Mouse (Mus musculus) gonadal fat pad, adult 2 months (tissue): Measurements from ENCODE around the gene Slc35d3. TPM values are rescaled to one million over a fixed set of nuclear protein-coding genes. Genes with fewer than 3 reads are reported as not detected.

Experiments
- DNase-seq: peaks from one replicate; pipeline ENCODE4 v3.0.0-alpha.2; 2012; ENCODE audit warnings: low read depth
- polyA plus RNA-seq: library from polyadenylated mRNA; depleted of rRNA; stranded (reverse); fragments of >200 nt; gene quantifications from 2 replicates; pipeline ENCODE4 v1.2.3, GENCODE M21; 2012; rRNA removed

Slc35d3 gene
- polyA plus RNA-seq, 1 experiment = not detected

DNA sequence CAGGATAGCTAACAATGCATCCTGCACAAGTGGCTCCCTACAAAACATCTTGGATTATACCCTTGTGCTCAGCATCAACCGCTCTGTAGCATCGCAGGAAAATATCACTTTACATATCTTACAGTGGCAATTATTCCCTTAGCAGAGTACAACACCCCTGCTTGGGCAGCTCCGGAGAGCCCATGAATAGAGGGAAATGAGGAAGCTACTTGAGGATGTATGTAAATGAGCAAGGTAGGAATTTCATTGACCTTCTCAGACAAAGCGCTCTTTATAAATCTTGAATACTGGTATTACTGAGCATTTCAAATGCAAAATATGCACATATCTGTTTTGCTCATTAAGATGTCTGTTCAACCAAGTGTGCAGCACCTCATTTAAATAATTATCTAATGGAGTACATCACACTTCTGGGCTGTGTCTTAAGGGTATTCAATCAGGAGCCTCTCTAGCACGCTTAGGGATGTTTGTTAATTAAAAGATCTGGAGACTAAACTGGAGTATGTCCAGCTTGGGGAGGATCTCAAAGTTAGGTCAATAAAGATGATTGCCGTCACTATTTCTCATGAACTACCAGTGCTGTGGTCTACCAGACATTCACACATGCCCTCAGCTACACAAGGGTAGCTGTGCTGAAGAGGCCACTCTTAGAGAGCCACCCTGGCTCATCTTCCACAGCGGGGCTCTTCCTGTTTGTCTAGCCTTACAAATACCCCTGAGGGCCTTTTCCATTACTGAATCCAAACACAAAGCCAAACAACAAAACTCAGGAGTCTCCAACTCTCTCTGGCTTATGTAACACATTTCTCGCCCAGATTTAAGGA lies 15.2 kb downstream of the Slc35d3 start:
- DNase-seq = no peak

DNA sequence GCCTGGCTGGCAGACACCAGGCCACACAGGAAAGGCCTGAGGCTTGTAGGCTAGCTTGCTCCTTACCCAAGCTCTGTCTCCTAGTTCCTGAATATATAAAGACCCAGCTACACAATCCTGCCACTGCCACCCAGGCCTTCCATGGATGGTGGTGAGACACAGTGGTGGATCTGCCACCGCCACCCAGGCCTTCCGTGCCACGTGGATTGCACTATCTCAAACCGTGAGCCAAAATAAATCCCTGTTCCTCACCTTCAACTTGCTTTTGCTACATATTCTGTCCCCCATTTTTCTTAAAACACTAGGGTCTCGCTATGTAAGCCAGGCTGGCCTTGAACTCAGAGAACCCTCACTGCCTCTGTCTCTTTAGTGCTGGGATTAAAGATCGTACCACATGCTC lies 17.0 kb downstream of the Slc35d3 start:
- no peak for DNase-seq

DNA sequence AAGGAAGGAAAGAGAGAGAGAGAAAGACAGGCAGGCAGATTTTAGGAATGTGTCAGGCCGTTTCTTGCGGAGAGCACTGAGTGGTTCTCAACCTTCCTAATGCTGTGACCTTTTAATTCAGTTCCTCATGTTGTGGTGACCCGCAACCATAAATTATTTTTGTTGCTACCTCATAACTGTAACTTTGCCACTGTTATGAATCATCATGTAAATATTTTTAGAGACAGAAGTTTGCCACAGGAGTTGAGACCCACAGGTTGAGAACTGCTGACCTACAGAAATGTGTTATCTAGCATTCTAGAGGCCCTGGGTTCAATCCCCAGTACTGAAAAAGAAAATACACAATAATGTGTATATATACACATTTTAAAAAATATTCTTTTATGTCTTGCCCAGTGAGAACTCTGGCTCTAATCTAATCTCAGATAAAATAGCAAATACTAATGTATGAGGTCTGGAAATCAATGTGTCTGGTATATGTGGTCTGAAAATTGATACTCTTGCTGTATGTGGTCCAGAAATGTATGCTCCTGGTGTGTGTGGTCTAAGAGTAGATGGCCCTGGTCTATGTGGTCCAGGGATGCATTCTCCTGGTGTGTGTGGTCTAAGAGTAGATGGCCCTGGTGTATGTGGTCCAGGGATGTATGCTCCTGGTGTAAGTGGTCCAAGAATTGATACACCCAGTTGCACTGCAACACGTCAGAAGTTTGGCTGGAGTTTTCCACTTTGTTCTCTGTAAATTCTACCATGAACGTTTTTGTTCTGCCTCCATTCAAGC lies 20.0 kb downstream of the Slc35d3 start:
- no peak for DNase-seq

DNA sequence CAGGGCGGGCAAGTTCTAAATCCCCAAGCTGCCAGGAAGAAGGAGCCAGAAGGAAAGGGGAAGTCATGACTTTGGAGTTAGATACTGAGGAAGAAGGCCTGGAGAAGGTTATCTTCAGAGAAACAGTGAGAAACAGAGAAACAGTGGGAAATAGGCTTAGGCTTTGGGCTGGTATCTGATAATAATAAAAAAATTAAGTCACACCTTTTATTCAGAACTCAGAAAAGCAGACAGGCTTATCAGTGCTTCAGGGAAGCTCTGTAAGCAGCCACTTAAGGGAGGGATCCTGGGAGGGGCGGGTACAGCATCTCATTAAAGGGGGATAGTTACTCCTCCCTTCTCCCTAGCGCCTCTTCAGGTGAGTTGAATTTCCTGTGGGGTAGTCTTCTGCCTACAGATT lies 30.3 kb downstream of the Slc35d3 start:
- DNase-seq = no peak

DNA sequence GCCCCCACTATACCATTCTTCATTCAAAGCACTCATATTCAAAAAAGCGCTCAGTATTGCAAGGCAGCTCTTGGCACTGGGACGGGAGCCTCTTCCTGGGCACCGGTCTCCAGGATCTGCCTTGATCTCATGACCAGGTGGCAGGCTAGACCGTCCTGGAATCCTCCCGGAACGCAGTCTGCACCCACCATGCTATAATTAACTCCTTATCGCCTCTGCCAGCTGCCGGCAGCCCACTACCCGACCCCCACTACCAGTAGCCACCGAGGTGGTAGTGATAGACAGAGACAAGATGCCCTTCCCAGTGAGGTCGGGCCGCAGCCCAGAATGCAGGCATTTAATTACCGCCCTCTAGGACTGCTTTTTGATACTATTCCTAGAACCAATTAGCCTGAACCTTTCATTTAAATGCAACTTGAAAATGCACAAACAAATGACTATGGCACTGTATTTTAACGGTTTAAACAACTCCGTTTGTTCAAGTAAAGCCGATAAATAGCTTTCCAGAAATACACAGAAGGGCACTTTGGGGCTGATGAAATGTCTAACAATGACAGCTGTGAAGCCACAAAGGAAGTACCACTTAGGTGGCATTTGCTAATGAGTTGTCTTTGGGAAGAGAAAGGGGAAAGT lies 32.4 kb downstream of the Slc35d3 start:
- no peak for DNase-seq

DNA sequence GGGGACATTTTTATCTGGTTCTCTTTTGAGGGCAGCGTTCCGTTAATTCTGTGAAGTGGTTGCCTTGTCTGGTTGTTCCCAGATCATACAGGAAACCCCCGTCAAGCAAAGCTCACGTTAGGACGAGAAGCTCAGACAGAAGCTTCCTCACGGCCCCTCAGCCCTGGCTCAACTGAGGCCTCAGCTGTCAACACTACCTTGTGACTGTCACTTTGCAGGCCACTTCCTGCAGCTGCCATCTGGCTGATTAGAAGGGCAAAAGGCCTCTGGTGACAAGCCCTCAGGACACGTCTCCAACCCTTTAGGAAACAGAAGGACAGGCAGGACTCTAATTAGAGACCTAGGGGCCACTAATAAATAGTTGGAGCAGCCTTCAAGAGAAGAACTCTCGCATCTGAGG lies 35.9 kb downstream of the Slc35d3 start:
- no peak for DNase-seq

DNA sequence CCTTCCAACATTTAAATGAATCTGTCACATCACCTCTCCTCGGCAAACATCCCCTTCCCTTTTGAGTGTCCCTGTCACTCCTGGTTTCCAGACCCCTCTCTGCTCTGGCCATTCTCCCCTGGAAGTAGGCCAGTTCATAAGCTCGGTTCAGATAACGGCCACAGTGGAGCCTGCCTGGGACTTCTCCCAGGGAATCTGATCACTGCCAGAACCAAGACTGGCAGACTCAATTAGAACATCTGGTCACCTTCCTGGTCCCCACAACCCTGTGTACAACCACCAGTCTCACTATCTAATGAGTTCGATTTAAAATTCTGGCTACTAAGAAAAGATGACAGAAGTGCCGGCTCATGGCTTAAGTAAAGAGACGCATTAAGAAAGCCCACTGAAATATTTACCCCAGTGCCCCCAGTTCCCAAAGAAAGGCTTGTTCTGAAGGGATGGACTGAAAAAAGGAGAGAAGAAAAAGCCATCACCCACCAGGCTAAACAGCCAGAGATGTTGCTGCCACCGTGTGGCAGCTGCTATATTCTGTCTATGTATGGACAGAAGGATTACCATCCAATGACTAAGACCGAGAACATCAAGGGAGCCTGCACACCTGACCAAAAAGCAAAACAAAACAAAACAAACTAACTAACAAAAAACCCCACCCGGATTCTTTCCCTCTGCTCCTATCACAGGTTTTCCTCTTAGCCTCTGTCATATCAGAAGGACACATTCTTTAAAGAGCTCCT lies 39.7 kb downstream of the Slc35d3 start:
- DNase-seq = no peak

DNA sequence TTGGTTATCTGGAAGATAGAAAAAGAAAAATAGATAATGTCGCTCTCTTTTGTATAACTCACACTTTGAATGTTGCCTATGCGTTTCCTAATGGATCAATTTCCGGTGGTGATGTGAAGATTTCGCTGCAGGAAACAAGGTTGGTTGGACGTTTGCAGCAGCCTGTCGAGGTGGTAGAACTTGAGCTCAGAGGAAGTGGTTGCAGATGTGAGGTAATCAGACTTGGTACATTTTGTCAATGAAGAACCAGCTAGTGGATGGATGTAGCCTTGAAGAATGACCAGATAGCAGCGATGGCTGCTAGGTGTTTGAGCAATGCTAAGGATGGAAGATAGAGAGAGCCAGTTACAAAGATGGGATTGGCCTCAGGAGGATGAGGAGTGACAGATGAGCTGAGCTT lies 46.5 kb downstream of the Slc35d3 start:
- no peak for DNase-seq

DNA sequence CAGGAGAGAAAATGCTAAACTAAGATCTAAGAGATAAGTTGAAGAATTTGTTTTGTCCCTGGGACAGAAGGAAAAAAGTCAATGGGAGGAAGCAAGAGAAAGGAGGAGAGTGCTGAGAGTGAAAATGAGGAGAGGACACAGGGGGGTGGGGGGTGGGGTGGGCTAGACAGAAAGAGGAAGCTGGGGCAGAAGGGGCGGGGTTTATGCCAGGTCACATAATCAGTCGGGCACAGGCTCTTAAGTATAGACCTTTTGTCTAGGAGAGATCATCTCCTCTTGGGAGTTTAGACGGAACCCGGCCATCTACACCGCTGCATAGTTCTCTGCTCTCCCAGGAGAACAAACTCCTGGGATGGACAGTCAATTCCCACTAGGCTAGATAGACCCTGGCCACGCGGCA lies 48.3 kb downstream of the Slc35d3 start:
- no peak for DNase-seq

Other genes starting within 250 kb of the Slc35d3 start
- 0.81 and 0.92 TPM in 2 replicates for gene Il22ra2, start 229.5 kb downstream of the Slc35d3 start, polyA plus RNA-seq
- 0.05 and 0.12 TPM in 2 replicates for gene Il20ra, start 138.9 kb downstream of the Slc35d3 start, polyA plus RNA-seq
- gene Pex7, start 56.2 kb upstream of the Slc35d3 start, polyA plus RNA-seq = 35.3 and 42.9 TPM in 2 replicates
- 8.5 and 9.3 TPM in 2 replicates for gene Map3k5, start 83.0 kb upstream of the Slc35d3 start, polyA plus RNA-seq